Mouse (Mus musculus): Measurements from ENCODE around the gene Polr3g.
"Not testable (repeated sequence)": the region's sequence is repeated elsewhere in the genome, so short reads cannot be mapped to it uniquely, and the experiment has no call there.

Polr3g gene

GRCm38 (mm10) chr13:81710775-81711545 lies at the start of gene Polr3g, which contains the start of gene Mblac2:
Gene Polr3g (minus strand): TSS chr13:81711013.
Gene Mblac2 (plus strand): TSS chr13:81711341.
- peak; percentile 97 for DNase-seq (ENCODE audit: low spot score)

GRCm38 (mm10) chr13:81760379-81760778 lies 49.6 kb upstream of the Polr3g start:
- peak; percentile 36 for DNase-seq (ENCODE audit: low spot score)

- DNase-seq (ENCODE audit: low spot score): no peak
These were observed 46.3 kb upstream of the Polr3g start for GRCm38 (mm10) chr13:81757058-81757660.

DNA sequence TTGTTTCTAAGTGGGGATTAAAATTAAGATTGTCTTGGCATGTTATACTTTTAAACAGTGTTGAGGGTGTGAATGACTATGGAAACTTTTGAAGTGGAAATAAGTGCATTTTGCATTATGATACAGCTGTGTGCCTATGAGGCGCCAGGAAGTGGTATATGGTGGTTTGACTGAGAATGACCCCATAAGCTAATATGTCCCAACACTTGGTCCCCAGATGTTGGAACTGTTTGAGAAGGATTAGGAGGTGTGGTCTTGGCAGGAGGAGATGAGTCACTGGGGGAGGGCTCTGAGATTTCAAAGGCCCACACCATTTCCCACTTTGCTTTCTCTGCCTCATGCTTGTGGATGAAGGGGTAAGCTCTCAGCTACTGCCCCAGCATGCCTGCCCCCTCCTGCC lies 44.5 kb upstream of the Polr3g start:
- DNase-seq (ENCODE audit: low spot score): no peak

GRCm38 (mm10) chr13:81754878-81755277 lies 44.1 kb upstream of the Polr3g start:
- DNase-seq (ENCODE audit: low spot score): no peak

GRCm38 (mm10) chr13:81744092-81744396 lies 33.2 kb upstream of the Polr3g start:
- DNase-seq (ENCODE audit: low spot score): no peak

- no peak for DNase-seq (ENCODE audit: low spot score)
These were observed 32.7 kb upstream of the Polr3g start for GRCm38 (mm10) chr13:81743391-81744091.

- no peak for DNase-seq (ENCODE audit: low spot score)
These were observed 30.1 kb upstream of the Polr3g start for GRCm38 (mm10) chr13:81740898-81741297.

- no peak for DNase-seq (ENCODE audit: low spot score)
These were observed 25.8 kb upstream of the Polr3g start for GRCm38 (mm10) chr13:81736606-81737005.

GRCm38 (mm10) chr13:81730362-81730761 lies 19.5 kb upstream of the Polr3g start:
- no peak for DNase-seq (ENCODE audit: low spot score)

DNA sequence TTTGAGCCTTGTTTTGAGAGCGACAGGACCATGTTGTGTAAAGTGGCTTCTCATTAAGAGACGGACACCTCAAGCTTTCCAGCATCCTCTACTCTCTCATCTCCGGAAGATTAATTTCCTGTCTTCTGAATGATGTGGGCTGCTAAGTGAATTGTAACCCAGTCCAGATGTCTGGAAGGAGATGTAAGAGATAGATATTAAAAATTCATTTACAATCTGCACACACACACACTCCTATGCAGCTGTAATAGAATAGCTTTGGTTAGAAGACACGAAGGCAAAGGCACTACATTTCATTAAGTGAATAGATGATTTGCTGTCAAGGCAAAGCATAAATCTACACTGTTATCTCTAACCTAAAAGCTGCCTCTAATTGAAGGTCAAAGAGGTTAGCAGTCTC lies 18.3 kb upstream of the Polr3g start:
- DNase-seq (ENCODE audit: low spot score): no peak

GRCm38 (mm10) chr13:81728141-81728540 lies 17.3 kb upstream of the Polr3g start:
- DNase-seq (ENCODE audit: low spot score): not testable (repeated sequence)

DNA sequence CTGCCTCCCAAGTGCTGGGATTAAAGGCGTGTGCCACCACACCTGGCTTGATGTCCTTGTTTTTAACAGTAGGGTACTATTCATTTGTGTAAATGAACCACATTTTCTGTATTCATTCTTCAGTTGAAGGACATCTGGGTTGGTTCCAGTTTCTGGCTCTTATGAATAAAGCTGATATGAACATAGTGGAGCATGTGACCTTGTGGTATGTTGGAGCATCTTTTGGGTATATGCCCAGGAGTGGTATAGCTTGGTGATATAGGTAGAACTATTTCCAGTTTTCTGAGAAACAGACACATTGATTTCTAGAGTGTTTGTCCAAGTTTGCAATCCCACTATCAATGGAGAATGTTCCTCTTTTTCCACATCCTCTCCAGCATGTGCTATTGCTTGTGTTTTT lies 3.1 kb upstream of the Polr3g start:
- no peak for DNase-seq (ENCODE audit: low spot score)

GRCm38 (mm10) chr13:81711546-81712371 lies 946 bp upstream of the Polr3g start:
- DNase-seq (ENCODE audit: low spot score): peak; percentile 8

DNA sequence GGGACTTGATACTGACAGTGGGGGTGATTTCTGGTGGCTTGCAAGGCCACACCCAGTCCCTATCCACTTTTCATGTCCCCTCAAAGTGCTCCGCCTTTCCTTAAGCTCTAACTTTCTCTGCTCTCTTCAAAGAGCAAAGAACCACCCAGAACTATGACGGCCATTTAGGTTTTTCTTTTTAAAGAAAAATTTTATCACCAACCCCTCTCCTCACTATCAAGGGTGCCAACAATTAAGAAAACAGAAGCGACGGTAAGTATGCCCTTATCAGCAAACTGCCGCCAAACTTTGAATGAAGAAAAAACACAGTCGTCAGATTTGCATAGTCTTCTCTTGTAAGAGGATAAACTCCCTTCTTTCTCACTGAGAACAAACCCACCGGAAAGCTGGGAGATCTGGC lies 547 bp downstream of the Polr3g start:
- no peak for DNase-seq (ENCODE audit: low spot score)

- DNase-seq (ENCODE audit: low spot score): no peak
These were observed 1.0 kb downstream of the Polr3g start for GRCm38 (mm10) chr13:81709805-81710204.

DNA sequence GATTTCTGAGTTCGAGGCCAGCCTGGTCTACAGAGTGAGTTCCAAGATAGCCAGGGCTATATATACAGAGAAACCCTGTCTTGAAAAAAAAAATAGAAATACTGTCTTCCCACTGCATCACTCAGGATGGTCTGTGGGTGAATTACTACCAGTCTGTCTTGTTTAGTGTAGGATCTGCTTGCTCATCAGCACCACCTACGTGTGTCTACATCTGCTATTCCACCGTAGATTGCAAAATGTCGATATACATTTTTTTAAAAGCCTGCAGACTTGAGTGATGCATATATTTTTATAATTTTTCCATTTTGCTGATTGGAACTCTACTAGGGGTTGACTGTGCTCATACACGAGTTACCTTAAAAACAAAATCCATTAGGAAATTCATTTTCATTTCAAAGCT lies 4.5 kb downstream of the Polr3g start:
- no peak for DNase-seq (ENCODE audit: low spot score)

DNA sequence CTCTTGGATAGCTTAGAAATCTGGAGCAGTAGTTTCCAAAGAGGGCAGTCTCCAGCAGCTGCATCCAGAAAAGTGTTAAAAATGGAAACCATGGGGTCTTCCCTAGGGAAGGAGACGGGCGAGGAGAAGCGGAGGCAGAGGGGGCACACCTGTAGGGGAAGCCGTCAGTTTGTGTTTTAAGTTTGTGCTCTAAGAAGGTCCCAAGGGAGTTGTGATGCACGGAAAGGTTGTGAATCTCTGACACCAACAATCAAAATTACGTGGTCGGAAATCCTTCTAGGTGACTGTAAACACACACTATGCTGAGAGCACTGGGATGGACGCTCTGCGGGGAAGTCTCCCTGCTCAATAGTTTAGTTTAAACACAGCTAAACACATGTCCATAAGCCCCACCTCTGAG lies 7.2 kb downstream of the Polr3g start:
- DNase-seq (ENCODE audit: low spot score): no peak

GRCm38 (mm10) chr13:81703148-81703547 lies 7.7 kb downstream of the Polr3g start:
- no peak for DNase-seq (ENCODE audit: low spot score)

GRCm38 (mm10) chr13:81694446-81694845 lies 16.4 kb downstream of the Polr3g start:
- no peak for DNase-seq (ENCODE audit: low spot score)

DNA sequence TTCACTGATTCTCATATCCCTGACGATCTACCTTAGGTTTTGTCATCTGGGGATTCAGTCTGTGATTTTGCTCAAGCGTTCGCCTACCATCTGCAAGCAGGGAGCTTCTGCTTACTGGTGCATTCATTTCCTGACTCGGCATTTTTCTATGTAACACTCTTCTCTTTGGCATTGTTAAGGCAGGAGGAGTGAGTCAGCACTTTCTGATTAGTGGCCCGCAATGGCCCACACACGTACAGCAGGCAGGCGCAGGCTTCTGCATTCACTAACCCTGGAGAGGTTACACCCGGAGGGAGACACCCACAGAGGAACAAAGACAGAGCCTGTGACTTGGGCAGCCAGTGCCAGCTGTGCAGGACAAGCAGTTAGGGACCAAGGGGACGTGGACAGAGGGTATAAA lies 19.2 kb downstream of the Polr3g start:
- DNase-seq (ENCODE audit: low spot score): no peak

GRCm38 (mm10) chr13:81690477-81690876 lies 20.3 kb downstream of the Polr3g start:
- no peak for DNase-seq (ENCODE audit: low spot score)

Data from urinary bladder, postnatal 14 days (tissue).